Mouse (Mus musculus) left cerebral cortex, postnatal 4 days (tissue): ENCODE data around the gene Zfp408. TPM values are rescaled to one million over a fixed set of nuclear protein-coding genes. Genes with fewer than 3 reads are reported as not detected.
"Not testable (repeated sequence)": the region's sequence is repeated elsewhere in the genome, so short reads cannot be mapped to it uniquely, and the experiment has no call there.

ENCODE experiments used
- DNase-seq: peaks from one replicate; pipeline ENCODE4 v3.0.0-alpha.2; 2022
- intact Hi-C: fragments of 180-260 bp; cut with DNase I; formaldehyde crosslinking; loops from one replicate; pipeline ENCODE4 v1.15.1; 2025
- total RNA-seq, 2 experiments: library from RNA; stranded (reverse); gene quantifications; 2 replicates each; pipeline ENCODE4 v1.2.3; 2021

Zfp408 gene
- total RNA-seq, 2 experiments from 2014 or later, result 24.2 to 26.2 TPM

- intact Hi-C loops, result no loop called here
- DNase-seq, result no peak
Observed at GRCm38 (mm10) chr2:91622356-91622755, 27.2 kb downstream of the Zfp408 start.

- intact Hi-C loops, result loop anchor here (5.0 kb wide), 1 partner anchor 37 kb away; no protein-coding TSS in a partner anchor
Observed at GRCm38 (mm10) chr2:91609370-91609769, 40.2 kb downstream of the Zfp408 start.

GRCm38 (mm10) chr2:91602389-91602788, 47.2 kb downstream of the Zfp408 start:
- intact Hi-C loops, result no loop called here
- DNase-seq, result no peak

More at GRCm38 (mm10) chr2:91609370-91609769, 40.2 kb downstream of the Zfp408 start:
- not testable (repeated sequence) for DNase-seq

- DNase-seq, result no peak
- intact Hi-C loops, result no loop called here
Observed at GRCm38 (mm10) chr2:91600475-91600874, 49.1 kb downstream of the Zfp408 start.

Other genes starting within 250 kb of the Zfp408 start
- gene 1110051M20Rik, start 205.1 kb downstream of the Zfp408 start, total RNA-seq, result 100 to 1,000 TPM; 106 to 109 TPM
- 10 to 100 TPM; 14.4 to 15.4 TPM for gene Lrp4, start 192.3 kb downstream of the Zfp408 start, total RNA-seq
- 100 to 1,000 TPM; 156 to 163 TPM for gene Ckap5, start 123.0 kb downstream of the Zfp408 start, total RNA-seq
- gene F2, start 13.4 kb downstream of the Zfp408 start, total RNA-seq, result under 1 TPM in 1 of 2 experiments, not detected in 1; 0.26 TPM
- gene Arhgap1, start 69 bp upstream of the Zfp408 start, total RNA-seq, result 10 to 100 TPM; 87.4 to 99.0 TPM
- gene Atg13, start 60.8 kb upstream of the Zfp408 start, total RNA-seq, result 10 to 100 TPM; 40.1 to 40.9 TPM
- 1 to 10 TPM; 8.4 to 9.9 TPM for gene Harbi1, start 61.1 kb upstream of the Zfp408 start, total RNA-seq
- 10 to 100 TPM; 56.5 to 56.7 TPM for gene Ambra1, start 80.3 kb upstream of the Zfp408 start, total RNA-seq